Mouse (Mus musculus): ENCODE results near the gene Gm12216. TPM values are rescaled to one million over a fixed set of nuclear protein-coding genes. Genes with fewer than 3 reads are reported as not detected.

Gene Gm12216
- total RNA-seq, 4 experiments from 2014 or later, result 6.0 to 12.4 (median 8.1) TPM

DNA sequence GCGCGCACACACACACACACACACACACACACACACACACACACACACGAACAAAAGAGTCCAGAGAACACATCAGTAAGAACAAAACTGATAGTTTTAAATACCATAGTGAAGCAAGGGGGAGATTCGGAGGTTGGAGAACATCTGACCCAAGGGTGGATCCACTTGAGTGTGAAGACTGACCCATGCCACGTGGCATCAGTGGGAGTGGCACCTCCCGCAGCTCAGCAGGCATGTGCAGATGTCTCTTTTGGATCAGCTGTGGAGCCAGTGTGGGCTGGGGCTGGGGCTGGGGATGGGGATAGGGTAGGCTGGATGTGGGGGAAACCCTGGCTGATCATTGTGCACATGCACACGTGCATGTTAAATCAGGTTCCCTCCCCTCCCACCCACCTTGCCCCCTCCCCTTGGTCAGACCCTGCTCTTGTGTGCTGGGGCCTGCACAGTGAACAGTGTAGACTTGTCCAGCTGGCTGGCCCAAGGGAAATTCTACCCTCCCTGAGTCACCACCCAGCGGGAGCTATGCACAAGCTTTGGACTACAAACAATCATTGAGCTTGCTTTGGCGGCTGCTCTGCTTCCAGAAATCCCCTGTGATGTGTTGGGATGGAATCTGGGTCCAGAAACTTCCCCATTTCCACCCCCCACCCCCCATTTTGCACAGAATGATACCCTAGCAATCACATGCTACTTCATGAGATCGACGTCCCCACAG, 37.7 kb downstream of the Gm12216 start:
- DNase-seq (ENCODE audit: low spot score in 2 of 2), result no peak

DNA sequence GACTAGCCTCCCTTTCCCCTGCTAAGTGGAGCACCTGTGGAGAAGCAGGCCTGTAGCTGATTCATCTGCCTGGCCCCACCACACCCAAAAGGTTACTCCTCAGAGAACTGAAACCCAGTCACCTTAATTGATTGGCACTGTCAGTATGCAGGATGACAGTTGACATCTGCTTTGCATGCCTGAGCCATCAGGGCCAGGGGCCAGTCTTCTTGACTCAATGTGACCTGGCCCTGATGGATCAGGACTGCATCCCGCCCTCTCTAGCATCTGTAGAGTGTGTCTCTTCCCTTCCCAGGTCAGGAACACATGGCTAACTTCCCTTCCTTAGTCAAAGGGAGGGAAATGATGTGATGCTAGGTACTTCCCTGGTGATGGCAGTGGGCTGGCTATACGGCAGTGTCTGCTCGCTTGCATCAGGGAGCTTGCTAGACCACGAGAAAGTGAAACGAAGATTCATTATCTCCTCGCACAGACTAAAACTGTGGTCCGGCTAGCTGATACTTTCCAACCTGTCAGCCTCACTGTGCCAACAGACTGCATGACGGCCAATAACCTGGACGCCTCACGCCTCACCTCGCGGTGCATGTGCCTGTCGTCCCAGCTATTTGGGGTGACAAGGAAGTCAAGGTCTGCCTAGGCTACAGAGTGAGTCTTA, 38.4 kb downstream of the Gm12216 start:
- no peak for DNase-seq (ENCODE audit: low spot score in 2 of 2)

DNA sequence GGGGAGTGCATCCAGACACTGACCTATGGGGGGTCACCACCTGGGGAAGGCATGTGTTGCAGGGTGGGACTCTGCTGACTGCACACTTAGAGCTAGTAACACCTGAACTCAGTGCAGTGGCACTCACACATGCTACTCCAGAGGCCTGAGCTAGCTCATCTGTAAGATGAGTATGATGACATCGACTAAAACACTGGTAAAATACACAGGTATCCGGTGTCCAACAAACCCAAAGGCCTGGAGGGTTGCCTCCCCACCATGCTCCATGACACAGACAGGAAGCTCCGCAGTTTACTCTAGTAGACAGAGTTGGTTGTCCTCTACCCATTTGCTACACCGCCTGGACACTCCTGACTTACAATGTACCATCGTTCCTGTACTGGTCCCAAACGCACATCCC, 39.5 kb downstream of the Gm12216 start:
- no peak for DNase-seq (ENCODE audit: low spot score in 2 of 2)

DNA sequence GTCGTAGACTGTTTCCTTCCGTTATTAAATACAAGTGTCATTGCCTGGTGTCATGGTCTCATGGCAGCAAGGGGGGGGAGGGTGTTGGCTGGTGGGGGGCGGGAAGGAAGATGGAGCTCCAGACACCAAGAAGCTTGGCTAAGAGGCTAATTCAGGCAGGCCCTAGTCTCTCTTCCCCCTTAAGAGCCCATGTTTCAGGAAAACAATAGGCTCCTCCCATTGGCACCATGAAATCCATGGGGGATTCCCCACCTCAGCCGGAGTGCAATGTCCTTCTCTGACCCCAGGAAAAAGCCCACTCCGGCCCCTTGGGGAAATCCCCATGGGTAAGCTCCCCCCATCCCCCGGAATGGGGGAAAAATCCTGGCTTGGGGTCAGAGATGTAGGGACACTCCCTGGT, 40.3 kb downstream of the Gm12216 start:
- no peak for DNase-seq (ENCODE audit: low spot score in 2 of 2)

DNA sequence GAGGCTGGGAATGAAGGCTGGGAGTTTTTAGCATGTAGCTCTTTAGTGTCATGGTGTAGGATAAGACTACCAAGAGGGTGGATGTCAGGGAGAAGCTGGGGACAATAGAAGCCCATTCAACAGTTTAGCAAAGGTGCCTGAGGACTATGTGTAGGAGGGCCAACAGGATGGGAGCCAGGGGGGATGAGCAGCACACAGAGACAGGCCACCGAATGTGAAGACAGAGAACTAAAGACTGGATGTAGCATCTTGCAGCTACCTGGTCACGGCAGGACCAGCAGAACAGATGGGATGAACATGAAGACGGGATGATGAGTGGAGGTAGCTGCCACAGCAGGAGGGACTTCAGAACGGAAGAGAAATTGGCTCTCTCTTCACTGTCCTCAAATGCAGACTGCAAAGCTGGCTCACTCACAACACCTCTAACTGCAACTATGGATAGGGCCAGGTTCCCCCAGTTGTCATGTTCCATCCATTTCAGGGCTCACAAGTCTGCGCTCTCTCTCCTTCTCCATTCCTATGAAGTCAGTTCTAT, 42.1 kb downstream of the Gm12216 start:
- no peak for DNase-seq (ENCODE audit: low spot score in 2 of 2)

DNA sequence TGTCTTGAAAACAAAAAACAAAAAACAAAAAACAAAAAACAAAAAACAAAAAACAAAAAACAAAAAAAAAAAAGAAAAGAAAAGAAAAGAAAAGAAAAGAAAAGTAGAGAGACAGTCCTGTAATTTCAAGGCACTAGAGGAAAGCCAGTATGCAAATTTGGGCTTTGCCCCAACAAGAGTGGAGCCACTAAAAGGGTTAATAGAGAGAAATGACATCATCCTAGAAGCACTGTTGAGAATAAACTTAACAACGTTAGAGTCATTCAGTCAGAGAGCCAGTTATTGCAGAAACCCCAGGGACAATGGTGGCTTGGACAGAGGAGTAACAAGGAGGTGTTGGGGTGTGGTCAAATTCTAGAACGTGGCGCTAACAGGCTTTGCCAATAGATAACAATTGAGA, 44.2 kb downstream of the Gm12216 start:
- no peak for DNase-seq (ENCODE audit: low spot score in 2 of 2)

DNA sequence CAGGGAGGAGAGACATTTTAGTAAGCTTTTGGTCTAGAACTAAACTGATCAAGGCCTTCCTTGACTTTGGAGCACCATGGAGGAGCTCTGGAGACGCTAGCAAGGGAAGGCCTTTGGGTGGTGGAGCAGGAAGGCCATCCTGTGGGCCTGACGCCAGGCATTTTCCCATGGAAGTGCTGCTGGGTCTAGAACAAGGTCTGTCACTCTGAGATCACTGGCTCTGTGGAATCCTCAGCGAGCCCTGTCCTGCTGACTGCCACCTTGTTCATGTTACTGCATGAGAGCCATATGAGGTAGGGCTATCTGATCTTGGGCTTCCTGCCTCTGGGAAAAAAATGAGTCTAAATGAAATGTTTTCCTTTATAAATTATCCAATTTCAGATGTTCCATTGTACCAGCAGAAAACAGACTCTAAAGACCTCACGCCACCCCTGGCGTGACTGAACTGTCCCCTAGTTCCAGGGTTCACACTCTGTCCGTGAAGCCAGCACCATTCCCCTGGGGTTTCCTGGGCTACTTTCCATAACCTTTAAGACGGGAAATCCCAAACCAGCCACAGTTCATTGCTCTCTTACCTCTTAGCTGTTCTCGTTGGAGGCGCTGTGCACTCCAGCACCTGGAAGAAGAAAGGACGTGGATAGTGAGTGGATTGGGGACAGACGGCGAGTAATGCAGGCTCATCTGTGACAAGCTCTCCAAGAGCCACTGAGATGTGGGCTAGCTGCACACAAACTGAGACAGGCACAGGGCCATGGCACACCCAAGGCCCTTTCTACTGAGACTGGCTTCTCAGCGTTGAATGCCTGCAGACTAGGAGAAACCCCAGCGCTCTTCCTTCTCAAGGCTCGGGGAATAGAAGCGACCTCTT, 45.8 kb downstream of the Gm12216 start:
- DNase-seq (ENCODE audit: low spot score in 2 of 2), result no peak

DNA sequence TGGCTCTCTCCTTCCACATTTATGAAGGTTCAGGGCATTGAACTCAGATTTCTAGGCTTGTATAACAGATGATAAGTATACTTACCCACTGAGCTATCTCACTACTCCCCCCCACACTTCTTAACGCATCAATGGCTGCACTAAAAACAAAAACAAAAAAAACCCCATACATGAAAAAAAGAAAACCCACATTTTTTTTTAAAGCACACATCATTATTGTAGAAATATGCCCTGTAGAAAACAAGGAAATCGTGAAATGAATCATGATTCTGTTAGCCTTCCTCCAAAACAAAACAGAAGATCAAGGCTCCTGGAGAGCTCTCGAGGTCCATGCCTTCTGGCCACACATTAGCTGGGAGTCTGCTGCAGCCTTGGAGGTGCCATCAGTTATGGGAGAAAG, 47.7 kb downstream of the Gm12216 start:
- no peak for DNase-seq (ENCODE audit: low spot score in 2 of 2)

DNA sequence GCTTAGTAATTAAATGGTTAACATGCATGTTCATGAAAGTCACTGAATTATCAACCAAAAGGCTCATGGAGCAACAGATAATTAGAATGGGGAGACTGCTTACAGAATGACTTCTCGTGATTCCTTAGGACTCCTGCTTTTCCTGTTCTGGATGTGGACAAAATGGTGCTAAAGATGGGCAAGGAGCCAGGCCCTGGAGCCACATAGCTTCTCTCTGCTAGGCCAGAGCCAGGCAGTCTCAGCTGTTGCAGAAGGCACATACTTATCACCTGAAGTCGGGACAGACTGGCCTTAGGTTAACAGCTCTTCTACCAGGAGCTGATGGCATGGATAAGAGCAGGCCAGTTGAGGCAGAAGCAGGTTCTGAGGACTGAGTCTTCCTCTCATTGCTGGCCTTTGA, 48.3 kb downstream of the Gm12216 start:
- DNase-seq (ENCODE audit: low spot score in 2 of 2), result no peak

DNA sequence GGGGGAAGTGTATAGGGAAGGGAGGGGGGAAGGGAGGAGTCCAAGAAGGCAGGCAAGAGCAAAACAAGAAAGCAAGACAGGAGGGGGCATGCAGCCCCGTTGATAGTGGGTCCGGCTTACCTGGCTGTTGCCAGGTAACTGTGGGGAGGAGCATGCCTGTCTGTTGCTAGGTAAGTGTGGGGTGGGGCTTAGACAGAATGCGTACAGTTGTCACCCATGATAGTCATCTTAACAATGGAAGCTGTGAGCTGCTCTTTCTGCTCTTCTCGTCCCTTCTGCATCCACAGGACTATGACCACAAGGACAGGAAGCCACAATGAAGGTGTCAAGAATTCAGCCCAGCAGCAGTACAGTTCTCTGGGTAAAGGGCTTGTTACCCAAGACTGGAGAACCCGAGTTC, 48.9 kb downstream of the Gm12216 start:
- DNase-seq (ENCODE audit: low spot score in 2 of 2), result no peak

DNA sequence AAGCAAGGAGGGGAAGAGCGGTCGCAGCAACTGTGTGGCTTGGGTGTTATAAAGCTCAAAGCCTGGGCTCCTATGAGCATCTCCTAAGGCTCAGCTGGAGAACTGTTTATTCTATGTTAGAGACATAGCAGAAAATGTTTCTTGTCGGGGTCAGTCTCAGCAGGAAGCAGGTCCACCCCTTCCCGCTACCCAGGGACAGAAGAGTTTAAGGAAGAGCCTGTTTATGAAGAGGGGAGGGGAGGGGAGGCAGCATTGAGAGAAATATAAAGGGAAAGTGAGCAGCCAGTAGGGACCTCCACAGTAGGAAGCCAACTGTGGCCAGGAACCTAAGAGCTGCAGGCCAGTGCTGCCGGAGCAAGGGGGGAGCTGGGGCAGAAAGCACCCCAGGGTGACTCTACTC, 49.7 kb downstream of the Gm12216 start:
- no peak for DNase-seq (ENCODE audit: low spot score in 2 of 2)

DNA sequence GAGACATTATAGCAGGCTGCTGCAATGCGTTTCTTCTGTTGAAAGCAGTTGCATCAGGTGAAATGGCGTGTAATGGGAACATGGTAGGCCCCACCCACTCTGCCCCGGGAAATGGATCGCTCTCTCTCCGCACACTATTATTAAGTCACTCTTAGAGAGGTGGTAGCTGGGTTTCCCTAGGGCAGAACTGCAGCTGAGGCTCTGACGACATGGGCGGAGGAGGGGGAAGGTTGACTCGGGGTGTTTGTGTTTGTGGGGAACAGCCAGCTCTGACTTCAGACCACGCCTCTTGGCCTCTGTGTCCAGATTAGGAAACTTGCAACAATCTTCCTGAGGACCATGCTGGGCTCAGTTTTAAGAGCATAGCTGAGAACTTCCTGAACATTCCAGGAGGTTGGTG, 53.3 kb downstream of the Gm12216 start:
- no peak for DNase-seq (ENCODE audit: low spot score in 2 of 2)

DNA sequence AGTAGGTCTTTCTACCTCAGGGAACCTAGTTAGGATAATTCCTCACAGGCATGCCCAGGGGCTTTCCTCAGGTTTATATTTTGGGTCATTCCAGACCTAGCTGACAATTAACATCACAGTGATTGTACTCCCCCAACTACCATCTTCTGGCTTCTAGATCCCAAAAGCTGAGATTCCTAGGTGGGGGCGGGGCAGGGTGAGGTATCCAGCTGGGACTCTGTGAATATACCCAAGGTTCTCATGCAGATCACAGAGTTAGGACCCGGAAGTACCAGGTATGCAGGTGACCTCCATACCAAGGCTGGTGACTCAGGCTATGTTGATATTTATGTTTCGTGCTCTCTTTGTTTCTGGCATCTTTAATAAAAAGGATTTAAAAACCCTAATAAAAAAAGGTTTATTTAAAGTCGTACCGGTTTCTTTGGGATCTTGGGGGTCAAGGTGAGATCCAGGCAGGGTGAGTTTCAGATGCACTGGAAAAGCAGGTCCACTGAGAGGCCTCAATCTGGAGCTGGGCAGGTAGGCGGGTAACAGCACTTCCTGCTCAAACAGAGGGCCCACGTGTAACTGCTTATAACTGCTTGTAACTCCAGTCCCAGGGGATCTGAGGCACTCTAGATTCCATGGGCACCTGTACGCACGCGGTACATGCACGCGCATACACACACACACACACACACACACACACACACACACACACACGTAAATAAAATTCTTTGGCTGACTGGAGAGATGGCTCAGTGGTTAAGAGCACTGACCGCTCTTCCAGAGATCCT, 54.3 kb downstream of the Gm12216 start:
- DNase-seq (ENCODE audit: low spot score in 2 of 2), result no peak

DNA sequence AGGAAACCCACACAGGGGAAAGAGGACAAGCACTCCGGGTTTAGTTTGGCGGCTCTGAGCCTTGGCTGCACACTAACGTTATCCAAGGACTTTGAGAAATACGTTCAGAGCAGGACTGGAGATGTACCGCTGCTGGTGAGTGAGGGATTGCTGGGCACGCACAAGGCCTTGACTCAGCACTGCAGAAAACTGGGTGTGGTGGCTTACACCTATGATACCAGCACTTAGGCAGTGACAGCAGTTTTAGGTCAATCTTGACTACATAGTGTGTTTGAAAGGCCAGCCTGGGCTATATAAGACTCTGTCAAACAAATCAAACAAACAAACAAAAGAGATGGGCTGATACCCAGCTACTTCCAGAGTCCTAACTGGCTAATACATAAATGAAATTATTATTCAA, 55.6 kb downstream of the Gm12216 start:
- no peak for DNase-seq (ENCODE audit: low spot score in 2 of 2)

DNA sequence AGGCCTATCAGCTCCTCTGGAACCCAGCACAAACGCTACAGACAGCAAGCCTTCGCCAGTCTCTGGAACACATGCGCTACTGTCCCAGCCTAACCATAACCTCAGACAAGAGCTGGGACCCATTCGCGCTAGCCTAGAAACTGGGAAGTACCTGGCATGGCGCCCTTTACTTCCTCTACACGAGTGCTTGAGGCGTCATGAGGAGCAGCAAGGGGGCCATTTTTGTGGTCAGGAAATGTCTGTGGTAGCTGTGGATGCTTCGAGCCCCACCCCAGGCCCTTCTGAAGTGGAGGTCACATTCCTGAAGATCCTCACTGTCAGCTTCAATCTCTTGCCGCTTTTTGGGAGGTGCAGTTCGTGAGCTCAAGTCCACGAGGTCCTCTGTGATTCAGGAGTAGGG, 56.0 kb downstream of the Gm12216 start:
- DNase-seq (ENCODE audit: low spot score in 2 of 2), result no peak

DNA sequence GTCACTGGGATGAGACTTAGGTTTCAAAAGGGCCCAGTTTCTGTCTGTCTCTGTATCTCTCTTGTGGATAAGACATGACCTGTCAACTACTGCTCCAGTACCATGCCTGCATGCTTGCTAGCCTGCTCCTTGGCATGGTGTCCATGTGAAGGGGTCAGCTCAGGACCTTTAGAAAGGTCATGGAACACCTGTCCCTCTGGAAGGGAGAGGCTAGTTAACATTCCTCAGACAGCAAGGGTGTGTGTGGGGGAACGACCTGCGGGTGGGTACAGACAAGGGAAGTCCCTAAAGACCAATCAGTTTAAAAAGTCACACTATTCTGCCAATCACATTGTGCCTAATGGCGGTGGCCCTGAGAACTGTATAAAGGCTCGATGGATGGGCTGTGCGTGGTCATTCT, 58.1 kb downstream of the Gm12216 start:
- DNase-seq (ENCODE audit: low spot score in 2 of 2), result no peak

DNA sequence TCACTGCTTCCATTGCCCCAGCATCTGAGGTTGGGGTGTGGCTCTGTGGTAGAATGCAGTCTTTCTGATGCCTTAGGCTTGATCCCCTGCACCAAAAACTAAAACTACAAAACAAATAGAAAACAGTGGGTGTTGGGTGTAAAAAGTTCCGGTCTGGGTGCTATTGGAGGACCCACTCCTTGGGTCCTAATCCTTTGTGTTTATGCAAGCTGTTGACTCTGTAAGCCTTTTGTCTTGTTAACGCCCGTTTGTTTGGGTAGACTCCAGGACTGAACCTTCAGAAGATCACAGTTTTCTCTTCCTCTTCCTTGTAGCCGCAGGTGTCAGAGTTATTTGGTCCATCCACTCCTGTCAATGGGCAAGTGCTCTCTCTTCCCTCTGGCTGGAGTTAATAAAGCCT, 59.0 kb downstream of the Gm12216 start:
- no peak for DNase-seq (ENCODE audit: low spot score in 2 of 2)

DNA sequence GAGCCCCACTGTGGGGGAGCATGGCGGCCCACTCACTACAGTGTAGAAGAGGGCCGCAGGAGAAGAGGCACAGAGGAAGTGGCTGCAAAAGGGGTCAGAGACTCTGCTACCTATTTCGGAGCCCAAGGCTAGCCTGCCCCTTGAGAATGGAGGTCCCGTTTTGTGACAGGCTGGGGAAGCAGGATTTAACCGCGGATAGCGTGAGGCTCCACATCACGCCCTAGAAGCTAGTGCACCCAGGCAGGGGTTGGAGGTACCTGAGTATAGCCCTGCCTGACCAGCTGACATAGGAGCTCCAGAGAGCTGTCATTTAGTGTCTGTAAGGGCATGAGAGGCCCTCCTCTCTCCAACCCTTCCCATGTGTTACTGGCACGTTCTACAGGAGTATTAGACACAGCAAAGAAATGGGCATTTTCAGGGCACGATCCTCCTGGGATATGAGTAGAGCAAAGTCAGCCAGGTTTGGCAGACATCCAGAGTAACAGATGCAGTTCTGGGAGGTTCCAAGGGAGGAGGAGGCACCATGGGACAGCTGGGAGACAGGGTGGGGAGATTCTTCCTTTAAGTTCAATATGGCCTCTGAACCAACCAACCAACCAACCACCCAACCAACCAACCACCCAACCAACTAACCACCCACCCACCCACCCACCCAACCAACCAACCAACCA, 60.9 kb downstream of the Gm12216 start:
- no peak for DNase-seq (ENCODE audit: low spot score in 2 of 2)

DNA sequence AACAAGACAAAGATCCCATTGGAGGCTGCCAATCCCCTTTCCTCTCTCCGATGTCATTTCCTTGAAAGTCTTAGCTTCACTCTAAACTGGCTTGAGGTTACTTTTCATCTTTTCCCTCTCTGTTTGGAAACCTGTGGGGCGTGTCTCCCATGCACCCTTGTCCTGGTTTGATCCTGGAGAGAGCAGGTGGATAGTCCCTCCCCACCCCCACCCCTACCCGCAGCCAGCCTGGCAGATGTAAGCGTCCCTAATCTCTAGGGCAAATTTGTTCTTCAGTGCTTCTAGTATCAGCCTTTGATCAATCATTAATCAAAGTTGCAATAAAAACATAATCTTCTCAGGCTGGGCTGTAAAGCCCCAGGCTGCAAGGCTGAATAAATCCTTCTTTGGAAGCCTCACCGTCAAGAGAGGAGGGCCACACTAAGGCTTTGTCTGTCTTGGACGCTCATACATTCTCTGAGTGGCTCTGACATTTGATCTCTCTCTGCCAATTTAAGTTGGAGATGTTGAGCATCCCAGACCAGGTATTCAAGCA, 61.6 kb downstream of the Gm12216 start:
- no peak for DNase-seq (ENCODE audit: low spot score in 2 of 2)

DNA sequence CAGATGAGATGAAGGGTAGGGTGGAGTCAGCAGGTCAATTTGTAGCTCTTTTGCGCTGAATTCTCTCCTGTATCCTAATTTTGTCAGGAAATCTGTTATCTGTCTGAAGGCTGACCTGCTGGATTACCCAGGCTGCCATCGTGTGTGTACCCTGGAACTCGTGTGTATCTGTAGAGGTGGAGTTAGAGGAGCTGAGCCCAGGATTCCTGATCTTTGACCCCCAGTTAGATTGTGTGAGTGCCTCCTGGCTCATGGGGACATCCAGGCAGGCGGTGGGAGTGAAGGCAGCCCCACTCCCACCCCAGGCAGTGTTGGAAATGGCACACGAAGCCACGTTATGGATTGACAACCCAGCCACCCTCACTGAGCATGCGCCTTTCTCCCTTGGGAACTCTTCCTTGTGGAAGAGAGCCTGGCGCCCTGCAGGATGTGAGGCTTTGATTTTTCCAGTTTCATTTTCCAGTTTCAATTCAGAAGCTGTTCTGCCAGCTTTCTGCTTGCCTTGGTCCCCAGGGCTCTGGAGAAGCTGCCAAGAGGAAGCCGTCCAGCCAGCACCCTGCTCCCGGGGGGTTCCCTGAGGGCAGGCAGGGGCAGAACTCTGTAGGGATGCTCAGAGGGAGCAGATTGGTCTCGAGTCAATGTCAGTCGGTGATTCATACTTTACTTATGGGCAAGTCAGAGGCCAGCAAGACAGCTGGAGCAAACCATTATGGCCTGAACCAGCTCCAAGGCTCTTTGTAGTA, 62.5 kb downstream of the Gm12216 start:
- peak in 1 of 2 experiments; percentile 24 for DNase-seq (ENCODE audit: low spot score in 2 of 2)
